Mouse (Mus musculus) heart, postnatal 36 days (tissue): ENCODE results near the gene Gm10197. TPM values are rescaled to one million over a fixed set of nuclear protein-coding genes. Genes with fewer than 3 reads are reported as not detected.
A peak's percentile ranks its signal among the peaks of the same experiment; 100 is the strongest.

Experiments used
- DNase-seq, 2 experiments: peaks; one replicate each; pipeline ENCODE4 v3.0.0; 2021 to 2022
- intact Hi-C: fragments of 180-260 bp; cut with DNase I; formaldehyde crosslinking; loops from one replicate; pipeline ENCODE4 v1.15.1; 2025
- total RNA-seq, 2 experiments: library from RNA; stranded (reverse); gene quantifications; 2 replicates each; pipeline ENCODE4 v1.2.3; 2021

Gm10197 gene
- total RNA-seq, 2 experiments from 2014 or later = not detected

- DNase-seq = peak; percentile 68 to 71
- intact Hi-C loops = loop anchor here (5.0 kb wide), 1 partner anchor 53 kb away; the partner anchor contains the start of gene Mxi1
Observed at GRCm38 (mm10) chr19:53364963-53365362, 6.6 kb downstream of the Gm10197 start.

GRCm38 (mm10) chr19:53364551-53364950, 7.0 kb downstream of the Gm10197 start:
- DNase-seq = no peak
- intact Hi-C loops = no loop called here

GRCm38 (mm10) chr19:53362967-53363366, 8.6 kb downstream of the Gm10197 start:
- intact Hi-C loops = loop anchor here (2.0 kb wide), 1 partner anchor 32 kb away; no protein-coding TSS in a partner anchor
- no peak for DNase-seq

GRCm38 (mm10) chr19:53360265-53360958, 11.2 kb downstream of the Gm10197 start:
- no peak for DNase-seq
- intact Hi-C loops = no loop called here

- intact Hi-C loops = no loop called here
- DNase-seq = peak; percentile 55 to 65
Observed at GRCm38 (mm10) chr19:53359160-53360033, 12.2 kb downstream of the Gm10197 start.

- intact Hi-C loops = loop anchor here (2.0 kb wide), 1 partner anchor 24 kb away; no protein-coding TSS in a partner anchor
- DNase-seq = no peak
Observed at GRCm38 (mm10) chr19:53355065-53355464, 16.5 kb downstream of the Gm10197 start.

- intact Hi-C loops = loop anchor here (2.0 kb wide), 1 partner anchor 24 kb away; no protein-coding TSS in a partner anchor
- DNase-seq = no peak
Observed at GRCm38 (mm10) chr19:53354271-53355000, 17.1 kb downstream of the Gm10197 start.

- intact Hi-C loops = loop anchor here (2.0 kb wide), 1 partner anchor 23 kb away; no protein-coding TSS in a partner anchor
- DNase-seq = no peak
Observed at GRCm38 (mm10) chr19:53353864-53354263, 17.7 kb downstream of the Gm10197 start.

- no peak for DNase-seq
- intact Hi-C loops = no loop called here
Observed at GRCm38 (mm10) chr19:53345766-53346165, 25.8 kb downstream of the Gm10197 start.

GRCm38 (mm10) chr19:53344062-53344461, 27.5 kb downstream of the Gm10197 start:
- no peak for DNase-seq
- intact Hi-C loops = no loop called here

- DNase-seq = no peak
- intact Hi-C loops = no loop called here
Observed at GRCm38 (mm10) chr19:53343174-53343881, 28.2 kb downstream of the Gm10197 start.

GRCm38 (mm10) chr19:53340423-53340822, 31.1 kb downstream of the Gm10197 start:
- intact Hi-C loops = no loop called here
- no peak for DNase-seq

GRCm38 (mm10) chr19:53335241-53335640, 36.3 kb downstream of the Gm10197 start:
- DNase-seq = no peak
- intact Hi-C loops = no loop called here

GRCm38 (mm10) chr19:53333730-53334129, 37.8 kb downstream of the Gm10197 start:
- no peak for DNase-seq
- intact Hi-C loops = loop anchor here (5.0 kb wide), 1 partner anchor 191 kb away; the partner anchor contains the start of gene Add3

- intact Hi-C loops = loop anchor here (2.0 to 5.0 kb wide), 3 partner anchors 23 to 190 kb away; partner anchors contain the start of gene Add3
Observed at GRCm38 (mm10) chr19:53331882-53332500, 39.6 kb downstream of the Gm10197 start.

GRCm38 (mm10) chr19:53329992-53330381, 41.6 kb downstream of the Gm10197 start:
- DNase-seq = peak; percentile 68 to 75

More at GRCm38 (mm10) chr19:53331882-53332500, 39.6 kb downstream of the Gm10197 start:
- no peak for DNase-seq

GRCm38 (mm10) chr19:53329221-53329991, 42.2 kb downstream of the Gm10197 start:
- DNase-seq = peak; percentile 91 to 92
- intact Hi-C loops = loop anchor here (1.0 to 5.0 kb wide), 3 partner anchors 15 to 142 kb away; no protein-coding TSS in a partner anchor

More at GRCm38 (mm10) chr19:53329992-53330381, 41.6 kb downstream of the Gm10197 start:
- intact Hi-C loops = loop anchor here (1.0 to 5.0 kb wide), 6 partner anchors 15 to 188 kb away; partner anchors contain the start of gene Add3

- intact Hi-C loops = loop anchor here (2.0 to 5.0 kb wide), 2 partner anchors 13 to 141 kb away; no protein-coding TSS in a partner anchor
- no peak for DNase-seq
Observed at GRCm38 (mm10) chr19:53328116-53328515, 43.5 kb downstream of the Gm10197 start.
